Mouse (Mus musculus) embryo, embryonic 11.5 days (tissue): ENCODE measurements around the gene Btla.

Source experiments
- DNase-seq: peaks from one replicate; pipeline ENCODE4 v3.0.0-alpha.2; 2012; ENCODE audit warnings: low read depth, low spot score

Btla gene

GRCm38 (mm10) chr16:45223648-45224388 is at the start of gene Btla:
TSS of gene Btla (plus strand) at chr16:45224315.
- no peak for DNase-seq

- DNase-seq: no peak
Measured at GRCm38 (mm10) chr16:45178552-45178951, 45.6 kb upstream of the Btla start.

GRCm38 (mm10) chr16:45181824-45182223 is 42.3 kb upstream of the Btla start:
- DNase-seq: no peak

GRCm38 (mm10) chr16:45192613-45193012 is 31.5 kb upstream of the Btla start:
- peak; percentile 46 for DNase-seq

GRCm38 (mm10) chr16:45196816-45197215 is 27.3 kb upstream of the Btla start:
- DNase-seq: peak; percentile 68

GRCm38 (mm10) chr16:45201395-45201794 is 22.7 kb upstream of the Btla start:
- no peak for DNase-seq

GRCm38 (mm10) chr16:45204438-45204837 is 19.7 kb upstream of the Btla start:
- no peak for DNase-seq

- DNase-seq: no peak
Measured at GRCm38 (mm10) chr16:45204859-45205670, 19.1 kb upstream of the Btla start.

- no peak for DNase-seq
Measured at GRCm38 (mm10) chr16:45222016-45222415, 2.1 kb upstream of the Btla start.

GRCm38 (mm10) chr16:45222771-45223170 is 1.3 kb upstream of the Btla start:
- DNase-seq: no peak

- DNase-seq: no peak
Measured at GRCm38 (mm10) chr16:45224431-45225008, 405 bp downstream of the Btla start.

- no peak for DNase-seq
Measured at GRCm38 (mm10) chr16:45227002-45227401, 2.9 kb downstream of the Btla start.

GRCm38 (mm10) chr16:45231296-45231695 is 7.2 kb downstream of the Btla start:
- no peak for DNase-seq

- DNase-seq: no peak
Measured at GRCm38 (mm10) chr16:45233007-45233406, 8.9 kb downstream of the Btla start.

GRCm38 (mm10) chr16:45242700-45243099 is 18.6 kb downstream of the Btla start:
- no peak for DNase-seq

- no peak for DNase-seq
Measured at GRCm38 (mm10) chr16:45244930-45245472, 20.9 kb downstream of the Btla start.

GRCm38 (mm10) chr16:45249761-45250160 is 25.6 kb downstream of the Btla start:
- no peak for DNase-seq

GRCm38 (mm10) chr16:45250317-45250716 is 26.2 kb downstream of the Btla start:
- DNase-seq: no peak

- DNase-seq: no peak
Measured at GRCm38 (mm10) chr16:45251773-45252413, 27.8 kb downstream of the Btla start.

- DNase-seq: no peak
Measured at GRCm38 (mm10) chr16:45255183-45255861, 31.2 kb downstream of the Btla start.

- no peak for DNase-seq
Measured at GRCm38 (mm10) chr16:45256895-45257294, 32.8 kb downstream of the Btla start.
